Mouse (Mus musculus) lung, postnatal 0 days (tissue): ENCODE measurements around the gene Dpm3. TPM values are rescaled to one million over a fixed set of nuclear protein-coding genes. Genes with fewer than 3 reads are reported as not detected.

Experiments
- ATAC-seq: fragments of 200-750 bp; cut with Nextera tagmentation; 2 replicates; pipeline ENCODE4 v1.8.0; 2017; ENCODE audit warnings: moderate library complexity
- DNase-seq: peaks from one replicate; pipeline ENCODE4 v3.0.0-alpha.2; 2016; ENCODE audit warnings: low spot score
- H3K27ac ChIP-seq: fragments of 300-500 bp; sonication (generic); 2 replicates; pipeline ENCODE4 v1.5.1; 2014; ENCODE audit warnings: antibody characterized with exemption, mild to moderate bottlenecking, low read length, mixed read lengths
- H3K27me3 ChIP-seq: fragments of 300-500 bp; sonication (generic); replicated peaks from 2 replicates; pipeline ENCODE4 v1.6.1; 2014; ENCODE audit warnings: low read length, mixed read lengths; ENCODE audit not compliant: insufficient read depth
- H3K36me3 ChIP-seq: fragments of 300-500 bp; sonication (generic); 2 replicates; pipeline ENCODE4 v1.6.1; 2014; ENCODE audit warnings: low read length, mixed read lengths; ENCODE audit not compliant: insufficient read depth
- H3K4me1 ChIP-seq: fragments of 300-500 bp; sonication (generic); 2 replicates; pipeline ENCODE4 v1.6.1; 2014; ENCODE audit warnings: antibody characterized with exemption, low read depth, low read length, mixed read lengths; ENCODE audit not compliant: insufficient read depth
- H3K4me2 ChIP-seq: fragments of 300-500 bp; sonication (generic); replicated peaks from 2 replicates; pipeline ENCODE4 v1.6.1; 2014; ENCODE audit warnings: low read depth, mild to moderate bottlenecking, low read length, moderate library complexity, mixed read lengths
- H3K4me3 ChIP-seq: fragments of 300-500 bp; sonication (generic); 2 replicates; pipeline ENCODE4 v1.5.1; 2014; ENCODE audit warnings: low read depth, low read length
- H3K9ac ChIP-seq: fragments of 300-500 bp; sonication (generic); replicated peaks from 2 replicates; pipeline ENCODE4 v1.6.1; 2014; ENCODE audit warnings: low read depth, mild to moderate bottlenecking
- H3K9me3 ChIP-seq: fragments of 300-500 bp; sonication (generic); 2 replicates; pipeline ENCODE4 v1.6.1; 2016; ENCODE audit warnings: low read length, mixed read lengths
- CTCF ChIP-seq: IDR thresholded peaks from 2 replicates; pipeline ENCODE4 v1.5.1; 2016; ENCODE audit warnings: antibody characterized with exemption, mild to moderate bottlenecking
- EP300 ChIP-seq: IDR thresholded peaks from 2 replicates; pipeline ENCODE4 v1.6.1; 2016; ENCODE audit warnings: antibody characterized with exemption, mild to moderate bottlenecking, control low read depth
- whole genome bisulfite sequencing: fragments of 180-500 bp; shearing (Covaris S2); extraction: QIAGEN DNeasy Blood & Tissue Kit; methylation state at CpG from one replicate; pipeline ENCODE4 v1.1.7; 2014; 5-methylcytosine and 5-hydroxymethylcytosine counted together
- polyA plus RNA-seq: library from polyadenylated mRNA; unstranded; fragments of >200 nt; fragmentation: Nextera tagmentation; extraction: Ambion mirVana; gene quantifications from 2 replicates; pipeline ENCODE4 v1.2.1, GENCODE M21; 2015

Gene Dpm3
- polyA plus RNA-seq, 1 experiment from 2014 or later: 136 TPM

DNA sequence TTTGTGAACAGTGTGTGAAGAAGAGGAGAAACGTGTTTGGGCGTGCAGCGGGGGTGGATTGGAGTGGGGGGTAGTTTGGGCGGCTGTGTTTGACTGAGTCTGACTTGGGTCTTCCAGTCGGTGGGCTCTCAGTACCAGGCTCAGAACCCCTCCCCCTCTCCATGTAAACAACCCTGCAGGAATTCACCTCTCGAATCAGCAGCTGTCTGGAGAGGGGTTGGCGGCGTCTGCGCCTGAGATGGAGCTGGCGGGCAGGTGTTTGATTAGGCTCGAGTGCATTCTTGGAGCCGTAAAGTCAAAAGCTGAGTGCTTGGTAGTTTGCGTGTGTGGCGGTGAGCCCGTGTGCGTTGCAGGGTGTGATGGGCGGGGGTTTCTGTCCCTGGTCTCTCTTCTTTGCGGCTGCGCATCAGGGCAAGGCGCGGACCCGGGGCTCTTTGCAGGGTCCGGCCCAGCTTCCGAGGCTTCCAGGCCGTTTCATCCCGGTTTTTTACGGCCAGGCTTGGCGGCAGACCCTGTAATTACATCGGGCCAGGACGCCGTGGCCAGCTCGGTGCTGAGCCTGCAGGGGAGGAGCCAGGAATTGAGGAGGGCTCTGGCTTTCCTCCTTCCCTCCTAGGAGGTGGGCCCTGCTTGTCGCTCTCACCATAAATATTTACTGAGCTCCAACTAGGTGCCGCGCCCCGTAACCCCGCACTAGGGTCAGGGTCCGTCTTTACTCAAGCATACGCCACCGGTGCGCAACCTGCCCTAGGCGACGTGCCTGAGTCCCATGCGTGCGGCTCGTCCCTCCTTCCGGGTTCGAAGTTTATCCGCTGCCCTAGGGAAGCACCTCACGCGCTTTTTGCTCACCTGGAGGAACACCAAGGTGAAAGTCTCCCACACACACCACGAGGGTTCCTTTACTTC is 21.7 kb downstream of the Dpm3 start, which contains the start of gene Efna1:
Gene Efna1 (minus strand): TSS at position 537 of the 906 bp plus-strand sequence.
- peak within 1 kb of the TSS; percentile 81 for H3K4me2 ChIP-seq
- ATAC-seq: peak; percentile 60
- no peaks in the 10 kb centered on the region for H3K9me3 ChIP-seq
- TF ChIP-seq CTCF (peak; percentile 29; the same call in 1 of the 2 replicates), EP300 (peak; percentile 72)
- DNase-seq: peak; percentile 88
- peak within 1 kb of the TSS; percentile 81 for H3K9ac ChIP-seq
- 0% methylated on average over 52 of the region's 52 CpGs for WGBS
- H3K36me3 ChIP-seq: 0 out of 2 replicates have a peak, but pooled peaks cover 4% of the 10 kb centered on the region
- peaks cover 8% of the 10 kb centered on the region; the same call in 1 of the 2 replicates for H3K4me1 ChIP-seq
- H3K4me3 ChIP-seq: peak within 1 kb of the TSS; percentile 76
- no peaks in the 10 kb centered on the region for H3K27me3 ChIP-seq
- H3K27ac ChIP-seq: peak within 1 kb of the TSS; percentile 97

DNA sequence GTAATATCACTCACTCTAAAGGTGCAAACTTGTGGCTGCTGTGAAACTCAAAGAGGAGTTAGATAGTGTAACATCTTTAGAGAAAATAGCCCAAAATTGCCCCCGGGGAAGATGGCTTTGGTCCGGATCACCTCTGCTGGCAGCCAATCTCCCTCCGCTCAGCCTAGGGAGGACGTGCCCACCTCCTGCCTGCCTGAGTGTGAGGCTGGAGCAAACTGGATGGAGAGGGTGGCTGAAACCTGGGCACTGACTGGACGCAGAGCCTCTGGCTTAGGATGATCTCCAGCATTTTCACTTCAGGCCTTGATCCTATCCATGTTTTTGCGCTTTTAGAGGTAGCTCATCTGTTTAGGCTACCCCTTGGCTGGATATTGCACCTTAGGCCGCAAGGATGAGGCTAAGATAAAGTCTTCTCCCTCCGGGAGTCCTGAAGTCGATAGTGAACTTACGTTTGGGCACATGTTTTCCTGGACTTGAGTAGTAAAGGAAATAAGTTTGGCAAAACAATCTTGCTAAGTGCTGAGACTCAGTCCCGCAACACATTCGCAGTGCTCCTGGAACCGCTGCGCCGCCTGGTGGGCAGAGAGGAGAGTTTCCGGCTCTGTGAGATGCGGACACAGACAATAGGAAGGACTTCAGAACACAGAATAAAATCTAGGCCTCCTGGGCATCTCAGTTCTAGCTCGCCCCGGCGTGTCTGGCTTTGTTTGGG is 22.6 kb downstream of the Dpm3 start:
- H3K9ac ChIP-seq: 0 out of 2 replicates have a peak overlapping the region, but pooled peaks have one; percentile 12

GRCm38 (mm10) chr3:89282291-89282643 is 23.1 kb downstream of the Dpm3 start:
- Histone ChIP-seq H3K9ac (no peak overlapping the region), H3K36me3 (no peaks in the 10 kb centered on the region), H3K4me3 (no peak overlapping the region), H3K27ac (no peak overlapping the region), H3K9me3 (no peaks in the 10 kb centered on the region), H3K4me2 (no peak overlapping the region), H3K27me3 (no peaks in the 10 kb centered on the region), H3K4me1 (peaks cover 8% of the 10 kb centered on the region; the same call in 1 of the 2 replicates)
- no peak for TF ChIP-seq CTCF
- TF ChIP-seq EP300: no peak
- DNase-seq (no peak), ATAC-seq (no peak)
- WGBS: 23% methylated on average over 4 of the region's 4 CpGs

More for the DNA sequence above, 22.6 kb downstream of the Dpm3 start:
- Histone ChIP-seq H3K27me3 (no peaks in the 10 kb centered on the region), H3K27ac (peak overlapping the region; percentile 97), H3K4me3 (peak overlapping the region; percentile 76), H3K4me2 (peak overlapping the region; percentile 81), H3K36me3 (no peaks in the 10 kb centered on the region), H3K4me1 (peaks cover 8% of the 10 kb centered on the region; the same call in 1 of the 2 replicates), H3K9me3 (no peaks in the 10 kb centered on the region)
- no peak for ATAC-seq
- TF ChIP-seq CTCF (peak; percentile 96), EP300 (no peak)
- peak; percentile 90 for DNase-seq
- WGBS: 10% methylated on average over 20 of the region's 20 CpGs

GRCm38 (mm10) chr3:89284261-89284660 is 25.1 kb downstream of the Dpm3 start:
- no peaks in the 10 kb centered on the region for H3K9me3 ChIP-seq
- no peaks in the 10 kb centered on the region for H3K36me3 ChIP-seq
- TF ChIP-seq EP300 (no peak), CTCF (no peak)
- WGBS: 66% methylated on average over 3 of the region's 3 CpGs
- H3K4me3 ChIP-seq: no peak overlapping the region
- DNase-seq: no peak
- H3K27ac ChIP-seq: no peak overlapping the region
- ATAC-seq: no peak
- no peak overlapping the region for H3K4me2 ChIP-seq
- H3K27me3 ChIP-seq: no peaks in the 10 kb centered on the region
- peaks cover 8% of the 10 kb centered on the region; the same call in 1 of the 2 replicates for H3K4me1 ChIP-seq
- no peak overlapping the region for H3K9ac ChIP-seq

DNA sequence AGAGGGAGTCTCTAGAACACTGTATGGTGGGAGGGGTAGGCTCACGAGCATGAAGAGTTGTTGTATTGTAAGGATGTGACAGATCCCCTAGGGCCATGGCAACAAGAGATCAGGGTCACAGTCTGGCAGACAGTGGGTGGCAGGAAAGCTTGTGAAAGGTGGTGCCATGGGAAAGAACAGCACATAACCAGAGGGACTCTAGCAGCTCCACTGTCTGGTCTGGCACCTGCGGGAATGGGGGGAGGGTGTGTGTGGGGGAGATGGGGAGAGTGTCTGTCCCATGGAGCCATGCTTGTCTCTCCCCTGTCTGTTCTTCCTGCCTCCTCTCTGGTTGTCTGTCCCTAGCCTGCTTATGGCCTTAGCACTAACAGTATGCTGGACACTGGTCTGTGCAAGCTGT is 26.4 kb downstream of the Dpm3 start:
- H3K36me3 ChIP-seq: no peaks in the 10 kb centered on the region
- no peaks in the 10 kb centered on the region for H3K9me3 ChIP-seq
- H3K27me3 ChIP-seq: no peaks in the 10 kb centered on the region
- H3K4me2 ChIP-seq: no peak overlapping the region
- DNase-seq: no peak
- TF ChIP-seq CTCF (no peak), EP300 (no peak)
- H3K4me1 ChIP-seq: peaks cover 8% of the 10 kb centered on the region; the same call in 1 of the 2 replicates
- H3K27ac ChIP-seq: no peak overlapping the region
- H3K9ac ChIP-seq: no peak overlapping the region
- ATAC-seq: no peak
- WGBS: 34% methylated on average over 2 of the region's 2 CpGs
- H3K4me3 ChIP-seq: no peak overlapping the region

DNA sequence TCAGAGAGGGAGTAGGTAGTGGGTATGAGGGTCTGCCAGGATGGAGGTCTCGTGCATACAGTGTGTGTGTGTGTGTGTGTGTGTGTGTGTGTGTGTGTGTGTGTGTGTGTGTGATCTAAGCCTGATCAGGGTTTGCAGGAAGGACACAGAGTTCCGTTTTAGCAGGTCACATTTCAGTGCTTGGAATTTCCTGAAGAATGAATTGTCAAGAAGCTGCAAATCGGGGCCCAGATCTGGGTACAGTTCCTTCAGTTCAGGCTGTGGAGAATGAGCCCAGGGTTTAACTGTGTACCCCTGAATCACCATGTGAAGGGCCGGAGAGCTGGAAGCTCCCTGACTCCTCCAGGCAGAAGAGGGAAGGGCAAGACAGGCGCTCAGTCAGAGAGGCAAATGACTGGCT is 28.1 kb downstream of the Dpm3 start:
- TF ChIP-seq CTCF (no peak), EP300 (no peak)
- WGBS: 52% methylated on average over 5 of the region's 5 CpGs
- no peaks in the 10 kb centered on the region for H3K4me1 ChIP-seq
- no peak overlapping the region for H3K27ac ChIP-seq
- H3K27me3 ChIP-seq: no peaks in the 10 kb centered on the region
- no peaks in the 10 kb centered on the region for H3K36me3 ChIP-seq
- no peaks in the 10 kb centered on the region for H3K9me3 ChIP-seq
- DNase-seq: no peak
- H3K9ac ChIP-seq: no peak overlapping the region
- no peak overlapping the region for H3K4me2 ChIP-seq
- ATAC-seq: no peak
- no peak overlapping the region for H3K4me3 ChIP-seq
